Mouse (Mus musculus) CD4-positive helper T cell, adult 2 months (primary cell): ENCODE measurements around the gene Nudt22.

Experiments used
- DNase-seq: peaks from one replicate; pipeline ENCODE4 v3.0.0-alpha.2; 2012; ENCODE audit warnings: low read depth, missing footprints, low spot score

The Nudt22 gene

GRCm38 (mm10) chr19:6996006-6996405 is at the start of gene Nudt22, which contains the start of gene Trpt1:
Gene Nudt22 (minus strand): TSS chr19:6996117.
Gene Trpt1 (plus strand): TSS chr19:6996131.
- DNase-seq, result peak; percentile 81

GRCm38 (mm10) chr19:7044706-7045105 is 48.8 kb upstream of the Nudt22 start:
- no peak for DNase-seq

GRCm38 (mm10) chr19:7044279-7044678 is 48.4 kb upstream of the Nudt22 start:
- DNase-seq, result no peak

- no peak for DNase-seq
Measured at GRCm38 (mm10) chr19:7041171-7041570, 45.3 kb upstream of the Nudt22 start.

GRCm38 (mm10) chr19:7040637-7041130 is 44.8 kb upstream of the Nudt22 start:
- DNase-seq, result peak; percentile 64

GRCm38 (mm10) chr19:7039841-7040636 is 44.1 kb upstream of the Nudt22 start, which contains the start of gene Stip1:
Gene Stip1 (minus strand): TSS chr19:7039967.
- peak; percentile 100 for DNase-seq

- peak; percentile 82 for DNase-seq
Measured at GRCm38 (mm10) chr19:7039088-7039720, 43.3 kb upstream of the Nudt22 start.

GRCm38 (mm10) chr19:7034006-7034405 is 38.1 kb upstream of the Nudt22 start:
- DNase-seq, result no peak

GRCm38 (mm10) chr19:7029531-7029930 is 33.6 kb upstream of the Nudt22 start:
- DNase-seq, result no peak

GRCm38 (mm10) chr19:7020224-7020641 is 24.3 kb upstream of the Nudt22 start:
- peak; percentile 83 for DNase-seq

GRCm38 (mm10) chr19:7019191-7019590 is 23.3 kb upstream of the Nudt22 start, which contains the start of gene Fermt3:
Gene Fermt3 (minus strand): TSS chr19:7019469.
- peak; percentile 90 for DNase-seq

- DNase-seq, result no peak
Measured at GRCm38 (mm10) chr19:7018546-7018945, 22.6 kb upstream of the Nudt22 start.

GRCm38 (mm10) chr19:7017541-7018457 is 21.9 kb upstream of the Nudt22 start:
- peak; percentile 86 for DNase-seq

GRCm38 (mm10) chr19:7014481-7015135 is 18.7 kb upstream of the Nudt22 start:
- DNase-seq, result no peak

GRCm38 (mm10) chr19:7013984-7014383 is 18.1 kb upstream of the Nudt22 start:
- no peak for DNase-seq

- DNase-seq, result no peak
Measured at GRCm38 (mm10) chr19:7012426-7012825, 16.5 kb upstream of the Nudt22 start.

- DNase-seq, result no peak
Measured at GRCm38 (mm10) chr19:7006892-7007593, 11.1 kb upstream of the Nudt22 start.

- DNase-seq, result no peak
Measured at GRCm38 (mm10) chr19:6999360-7000063, 3.6 kb upstream of the Nudt22 start.

GRCm38 (mm10) chr19:6997721-6998290 is 1.9 kb upstream of the Nudt22 start:
- no peak for DNase-seq
